Mouse (Mus musculus) thymus, postnatal 14 days (tissue): Measurements from ENCODE around the gene Gm11562.
"Not testable (repeated sequence)": the region's sequence is repeated elsewhere in the genome, so short reads cannot be mapped to it uniquely, and the experiment has no call there.

Experiments
- DNase-seq: peaks from one replicate; pipeline ENCODE4 v3.0.0; 2021

The Gm11562 gene

DNA sequence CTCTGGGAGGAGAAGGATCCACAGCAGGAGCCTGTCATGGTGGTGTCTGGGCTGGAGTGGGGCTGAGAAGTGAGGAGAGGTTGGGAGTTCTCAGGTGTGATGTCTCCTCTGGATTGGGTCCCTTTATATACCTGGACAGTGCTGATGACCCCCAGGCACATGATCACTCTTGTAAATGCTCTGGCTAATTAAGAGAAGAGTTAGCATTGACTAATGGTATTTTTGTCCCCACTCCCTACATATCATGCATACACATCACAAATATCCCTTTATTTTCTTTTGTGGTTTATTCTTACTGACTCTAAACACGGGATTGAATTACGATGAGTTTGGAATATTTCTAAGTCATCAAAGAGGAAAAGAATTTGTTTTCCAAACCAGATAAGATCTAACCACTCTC, at the start of gene Gm11562:
Gm11562 (minus strand) TSS at position 101 of the 400 bp plus-strand sequence.
- no peak for DNase-seq

DNA sequence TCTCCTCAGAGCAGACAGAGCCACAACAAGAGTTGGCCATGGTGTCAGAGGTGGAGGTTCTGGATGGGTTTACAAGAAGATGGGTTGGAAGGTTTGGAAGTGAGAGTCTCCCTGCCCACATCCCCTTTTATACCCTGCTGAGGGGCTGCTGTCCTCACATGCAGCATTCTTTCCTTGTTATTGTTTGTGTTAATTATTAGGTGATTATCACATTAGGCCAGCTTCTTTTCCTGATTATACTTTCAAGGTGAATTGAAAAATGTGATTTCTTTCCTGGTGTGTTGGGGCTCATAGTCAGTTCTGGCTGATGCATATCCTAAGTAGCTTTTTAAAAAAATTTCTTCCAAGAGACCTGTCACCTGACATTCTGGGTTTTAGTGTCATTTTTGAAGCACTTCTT, 45.6 kb upstream of the Gm11562 start, which contains the start of gene Krtap4-6:
Krtap4-6 (minus strand) TSS at position 101 of the 400 bp plus-strand sequence.
- DNase-seq = no peak

DNA sequence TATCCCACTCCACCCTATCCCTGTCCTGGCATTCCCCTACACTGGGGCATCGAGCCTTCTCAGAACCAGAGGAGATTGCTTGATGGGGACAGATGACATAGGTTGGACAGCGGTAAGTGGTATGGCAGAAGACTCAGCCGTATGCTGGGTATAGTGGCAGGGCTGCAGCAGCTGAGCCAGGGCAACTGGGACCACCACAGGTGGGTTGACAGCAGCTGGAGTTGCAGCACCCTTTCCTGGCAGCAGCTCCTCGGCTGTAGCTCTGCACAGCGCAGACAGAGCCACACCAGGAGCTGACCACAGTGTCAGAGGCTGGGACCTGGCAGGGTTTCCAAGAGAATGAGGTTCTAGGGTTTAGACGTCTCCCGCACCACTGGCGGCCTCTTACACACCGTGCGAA, 42.6 kb upstream of the Gm11562 start:
- no peak for DNase-seq

DNA sequence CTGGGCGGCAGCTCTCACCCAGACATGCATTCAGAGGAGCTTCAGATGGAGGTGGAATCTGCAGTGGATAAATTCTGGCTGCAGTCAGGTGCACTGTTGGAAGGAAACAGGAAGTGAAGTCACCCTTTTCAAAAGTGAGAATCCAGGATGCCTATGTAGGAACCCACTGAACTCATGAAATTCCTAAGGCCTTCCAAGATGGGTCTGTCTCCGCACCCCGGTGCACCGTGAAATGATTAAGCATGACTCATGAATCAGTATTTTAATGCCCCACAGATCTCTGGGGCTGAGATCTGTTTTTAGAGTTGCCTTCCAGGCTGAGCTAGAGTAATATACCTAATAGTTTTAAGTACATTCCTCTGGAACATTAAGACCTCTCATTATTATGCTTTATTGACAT, 39.0 kb upstream of the Gm11562 start:
- no peak for DNase-seq

DNA sequence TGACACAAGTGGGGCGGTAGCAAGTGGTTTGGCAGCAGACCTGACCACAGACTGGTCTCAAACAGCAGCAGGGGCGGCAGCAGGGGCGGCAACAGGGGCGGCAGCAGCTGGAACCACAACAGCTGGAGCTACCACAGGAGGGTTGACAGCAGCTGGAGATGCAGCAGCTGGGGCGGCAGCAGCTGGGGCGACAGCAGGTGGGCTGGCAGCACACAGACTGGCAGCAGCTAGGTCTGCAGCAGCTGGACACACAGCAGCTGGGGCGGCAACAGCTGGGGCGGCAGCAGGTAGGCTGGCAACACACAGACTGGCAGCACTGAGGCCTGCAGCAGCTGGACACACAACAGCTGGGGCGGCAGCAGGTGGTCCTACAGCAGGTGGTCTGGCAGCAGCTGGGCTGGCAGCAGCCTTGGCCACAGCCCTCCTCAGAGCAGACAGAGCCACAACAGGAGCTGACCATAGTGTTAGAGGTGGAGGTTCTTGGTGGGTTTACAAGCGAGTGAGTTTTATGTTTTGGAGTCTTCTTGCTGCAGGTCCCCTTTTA, 38.3 kb upstream of the Gm11562 start, which contains the start of gene Gm11563:
Gm11563 (minus strand) TSS at position 494 of the 544 bp plus-strand sequence.
- DNase-seq = not testable (repeated sequence)

DNA sequence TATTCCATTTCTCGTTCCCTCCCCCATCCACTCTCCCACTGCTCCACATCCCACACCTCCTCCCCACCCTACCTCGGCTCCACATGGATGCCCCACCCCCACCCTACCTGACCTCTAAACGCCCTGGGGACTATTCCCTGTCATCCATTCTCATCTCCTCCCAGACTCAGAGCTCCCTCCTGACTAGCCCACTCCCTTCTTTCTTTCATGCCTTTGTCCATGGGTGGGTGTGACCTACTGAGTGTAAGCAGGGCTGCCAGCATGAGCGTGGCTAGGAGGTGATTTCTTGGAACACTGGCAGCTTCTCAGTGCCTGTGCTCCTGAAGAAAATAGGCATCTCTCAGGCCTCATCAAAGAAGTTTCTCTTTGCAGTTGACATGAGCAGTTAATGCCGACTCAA, 36.8 kb upstream of the Gm11562 start:
- no peak for DNase-seq

DNA sequence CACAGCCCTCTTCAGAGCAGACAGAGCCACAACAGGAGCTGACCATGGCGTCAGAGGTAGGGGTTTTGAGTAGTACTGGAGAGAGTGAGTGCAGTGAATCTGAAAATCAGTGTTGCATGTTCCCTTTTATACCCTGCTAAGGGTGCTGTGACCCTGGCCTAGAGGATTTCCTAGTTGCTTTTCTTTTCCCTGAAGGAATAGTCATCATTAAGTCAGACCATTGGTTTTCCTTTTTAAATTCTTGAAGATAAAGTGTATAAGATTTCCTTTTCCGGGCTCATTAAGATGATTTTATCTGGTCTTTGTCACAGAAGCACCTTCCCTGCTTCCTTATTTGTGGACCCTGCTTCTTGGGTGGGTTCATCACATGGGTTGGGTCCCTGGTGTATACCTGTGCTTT, 29.9 kb upstream of the Gm11562 start, which contains the start of gene Gm11555:
Gm11555 (minus strand) TSS at position 101 of the 400 bp plus-strand sequence.
- no peak for DNase-seq

DNA sequence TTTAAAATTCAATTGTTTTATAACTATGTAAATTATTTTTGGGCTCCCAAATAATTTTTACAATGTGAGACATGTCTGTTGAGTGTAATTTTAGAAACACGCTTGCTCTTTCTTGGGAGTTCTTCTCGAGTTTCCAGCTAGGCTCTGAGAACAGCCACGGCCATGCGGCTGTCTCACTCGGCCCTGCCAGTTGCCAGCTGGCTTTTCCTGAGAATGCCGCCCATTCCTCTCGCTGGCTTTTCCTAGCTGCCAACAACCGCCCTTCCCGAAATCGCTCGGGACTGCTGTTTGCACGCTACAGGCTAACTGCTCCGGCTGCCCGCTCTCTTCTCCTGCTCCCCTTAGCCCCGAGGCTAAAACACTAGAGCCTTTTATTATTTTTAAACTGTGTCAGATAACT, 26.2 kb upstream of the Gm11562 start:
- no peak for DNase-seq

DNA sequence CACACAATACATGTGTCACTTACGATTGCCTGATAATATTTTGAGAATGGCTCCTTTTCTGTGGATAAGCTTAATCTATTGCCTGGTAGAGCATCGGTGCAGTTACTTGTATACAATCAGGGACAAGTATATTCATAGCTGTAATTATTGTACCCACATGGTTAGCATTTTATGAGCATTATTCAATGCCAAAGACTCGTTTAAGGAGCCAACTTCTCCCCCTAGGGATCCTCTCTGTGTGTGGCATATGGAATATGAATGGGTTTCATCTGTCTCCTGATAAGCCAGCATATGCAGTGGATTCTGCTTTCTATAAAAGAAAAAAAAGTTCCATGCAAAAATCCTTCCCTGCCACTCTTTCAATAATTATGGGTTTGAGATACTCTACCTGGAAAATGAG, 24.1 kb upstream of the Gm11562 start:
- DNase-seq = no peak

DNA sequence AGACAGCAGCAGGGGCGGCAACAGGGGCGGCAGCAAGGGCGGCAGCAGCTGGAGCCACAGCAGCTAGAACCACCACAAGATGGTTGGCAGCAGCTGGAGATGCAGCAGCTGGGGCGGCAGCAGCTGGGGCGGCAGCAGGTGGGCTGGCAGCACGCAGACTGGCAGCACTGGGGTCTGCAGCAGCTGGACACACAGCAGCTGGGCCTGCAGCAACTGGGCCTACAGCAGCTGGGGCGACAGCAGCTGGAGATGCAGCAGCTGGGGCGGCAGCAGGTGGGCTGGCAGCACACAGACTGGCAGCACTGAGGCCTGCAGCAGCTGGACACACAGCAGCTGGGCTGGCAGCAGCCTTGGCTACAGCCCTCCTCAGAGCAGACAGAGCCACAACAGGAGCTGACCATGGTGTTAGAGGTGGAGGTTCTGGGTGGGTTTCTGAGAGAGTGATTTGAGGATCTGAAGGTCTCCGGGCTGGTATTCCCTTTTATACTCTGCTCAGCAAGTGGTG, 23.5 kb upstream of the Gm11562 start, which contains the start of gene Krtap4-7:
Krtap4-7 (minus strand) TSS at position 455 of the 505 bp plus-strand sequence.
- not testable (repeated sequence) for DNase-seq

DNA sequence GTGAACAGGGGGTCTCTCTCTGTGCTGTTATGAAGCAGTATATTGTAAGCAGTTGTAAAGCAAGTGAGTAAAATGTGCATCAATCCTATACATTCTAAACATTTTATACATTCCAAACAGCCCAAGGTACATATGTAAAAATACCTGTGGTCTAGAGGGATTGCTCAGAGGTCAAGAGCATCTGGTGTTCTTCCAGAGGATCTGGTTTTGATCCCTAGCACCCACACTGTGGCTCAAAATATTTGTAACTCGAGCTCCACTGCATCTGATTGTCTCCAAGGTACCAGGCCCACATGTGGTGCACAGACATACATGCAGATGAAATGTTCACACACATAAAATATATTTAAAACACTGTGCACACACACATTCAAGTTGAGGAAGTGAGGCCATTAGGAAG, 20.7 kb upstream of the Gm11562 start:
- DNase-seq = no peak

DNA sequence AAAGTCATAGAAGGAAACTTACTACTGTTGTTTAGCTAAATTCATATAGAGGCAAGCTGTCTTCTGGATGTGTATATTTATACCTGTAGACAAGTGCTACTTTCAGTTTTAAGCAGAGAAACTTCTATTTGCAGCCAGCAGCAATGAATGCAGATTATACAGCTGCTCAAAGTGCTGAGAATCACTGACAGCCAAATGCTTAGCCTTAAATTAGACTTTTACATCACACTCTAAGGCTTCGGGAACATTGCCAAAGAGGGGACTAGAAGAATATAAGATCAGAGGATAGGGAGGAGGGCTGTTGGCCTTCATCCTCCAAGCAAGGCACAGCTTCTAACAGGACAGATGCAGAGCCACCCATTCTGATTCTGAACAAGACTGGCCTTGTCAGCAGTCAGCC, 16.9 kb upstream of the Gm11562 start:
- DNase-seq = no peak

DNA sequence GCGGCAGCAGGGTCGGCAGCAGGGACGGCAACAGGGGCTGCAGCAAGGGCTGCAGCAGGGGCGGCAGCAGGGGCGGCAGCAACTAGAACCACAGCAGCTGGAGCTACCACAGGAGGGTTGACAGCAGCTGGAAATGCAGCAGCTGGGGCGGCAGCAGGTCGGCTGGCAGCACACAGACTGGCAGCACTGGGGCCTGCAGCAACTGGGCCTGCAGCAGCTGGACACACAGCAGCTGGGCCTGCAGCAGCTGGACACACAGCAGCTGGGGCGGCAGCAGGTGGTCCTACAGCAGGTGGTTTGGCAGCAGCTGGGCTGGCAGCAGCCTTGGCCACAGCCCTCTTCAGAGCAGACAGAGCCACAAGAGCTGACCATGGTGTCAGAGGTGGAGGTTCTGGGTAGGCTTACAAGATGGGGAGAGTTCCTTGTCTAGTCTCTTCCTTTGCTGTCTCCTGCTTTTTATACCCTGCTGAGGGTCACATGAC, 14.5 kb upstream of the Gm11562 start, which contains the start of gene Krtap4-2:
Krtap4-2 (minus strand) TSS at position 432 of the 482 bp plus-strand sequence.
- no peak for DNase-seq

DNA sequence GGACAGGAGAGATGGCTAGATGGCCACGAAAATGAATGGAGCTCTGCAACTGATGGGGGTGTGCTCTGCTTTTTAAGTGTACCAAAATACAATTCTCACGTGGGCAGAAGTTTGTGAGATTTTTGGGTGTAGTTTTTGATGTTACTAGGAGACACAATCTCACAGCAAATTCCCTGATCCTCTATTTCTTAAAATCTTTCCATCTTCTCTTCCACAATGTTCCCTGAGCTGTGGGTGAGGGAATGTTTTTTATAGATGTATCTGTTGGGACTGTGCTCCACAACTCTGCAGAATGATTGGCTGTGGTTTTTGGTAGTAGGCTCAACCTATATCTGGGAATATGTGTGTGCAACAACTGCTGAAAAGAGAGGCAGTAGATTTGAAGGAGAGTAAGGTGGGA, 13.1 kb upstream of the Gm11562 start:
- DNase-seq = no peak

DNA sequence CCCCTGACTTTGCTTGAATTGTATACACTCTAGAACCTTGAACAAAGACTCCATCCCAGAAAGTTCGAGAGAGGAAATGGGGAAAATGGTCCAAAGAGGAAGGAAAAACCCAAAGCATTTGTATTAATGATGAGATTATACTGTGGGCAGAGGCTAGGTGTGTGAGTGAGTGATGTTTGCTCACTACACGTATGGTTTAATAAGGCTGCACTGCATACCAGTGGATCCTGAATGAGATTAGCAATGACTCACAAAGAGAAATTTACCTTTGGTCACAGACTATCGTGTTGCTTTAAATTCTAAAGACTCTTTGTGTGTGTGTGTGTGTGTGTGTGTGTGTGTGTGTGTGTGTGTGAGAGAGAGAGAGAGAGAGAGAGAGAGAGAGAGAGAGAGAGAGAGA, 10.7 kb upstream of the Gm11562 start:
- no peak for DNase-seq

DNA sequence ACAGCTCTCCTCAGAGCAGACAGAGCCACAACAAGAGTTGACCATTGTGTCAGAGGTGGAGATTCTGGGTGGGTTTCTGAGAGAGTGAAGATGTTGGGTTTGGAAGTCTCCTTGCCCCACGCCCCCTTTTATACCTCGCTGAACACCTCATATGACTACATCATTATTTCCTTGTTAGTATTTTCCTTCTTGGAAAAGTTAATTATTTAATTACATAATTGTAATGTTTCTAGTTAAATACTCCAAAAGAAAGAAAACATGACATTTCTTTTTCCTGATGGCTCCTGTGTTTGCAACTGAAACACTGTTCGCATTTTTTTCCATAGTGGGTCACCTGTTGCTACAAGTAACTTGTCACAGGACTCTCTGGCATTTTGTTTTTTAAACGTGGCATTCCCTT, 7.9 kb upstream of the Gm11562 start, which contains the start of gene Krtap4-1:
Krtap4-1 (minus strand) TSS at position 101 of the 400 bp plus-strand sequence.
- no peak for DNase-seq

DNA sequence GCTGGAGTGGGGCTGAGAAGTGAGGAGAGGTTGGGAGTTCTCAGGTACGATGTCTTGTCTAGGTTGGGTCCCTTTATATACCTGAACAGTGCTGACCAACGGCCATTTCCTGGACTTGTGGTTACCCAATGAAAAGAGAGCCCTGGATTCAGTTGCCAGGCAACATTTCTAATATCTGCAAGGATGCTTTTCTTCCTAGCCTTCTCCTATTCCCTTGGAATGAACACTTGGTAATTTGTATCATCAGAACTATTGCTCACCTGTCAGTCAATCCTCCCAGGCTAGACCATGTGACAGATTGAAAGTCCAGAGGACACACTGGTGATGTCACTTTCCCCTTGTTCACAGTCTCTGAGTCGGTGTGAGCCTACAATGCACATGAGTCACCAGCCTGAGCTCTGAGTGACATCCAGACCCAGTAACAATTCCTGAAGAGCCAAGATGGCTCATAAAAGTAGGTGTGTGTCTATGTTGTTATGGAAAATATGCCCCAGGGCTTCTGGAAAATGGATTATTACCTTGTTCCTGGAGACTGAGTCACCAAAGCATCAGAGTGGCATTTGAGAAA, 5.4 kb downstream of the Gm11562 start, which contains the start of gene Krtap2-4:
Krtap2-4 (minus strand) TSS at position 51 of the 568 bp plus-strand sequence.
- no peak for DNase-seq

DNA sequence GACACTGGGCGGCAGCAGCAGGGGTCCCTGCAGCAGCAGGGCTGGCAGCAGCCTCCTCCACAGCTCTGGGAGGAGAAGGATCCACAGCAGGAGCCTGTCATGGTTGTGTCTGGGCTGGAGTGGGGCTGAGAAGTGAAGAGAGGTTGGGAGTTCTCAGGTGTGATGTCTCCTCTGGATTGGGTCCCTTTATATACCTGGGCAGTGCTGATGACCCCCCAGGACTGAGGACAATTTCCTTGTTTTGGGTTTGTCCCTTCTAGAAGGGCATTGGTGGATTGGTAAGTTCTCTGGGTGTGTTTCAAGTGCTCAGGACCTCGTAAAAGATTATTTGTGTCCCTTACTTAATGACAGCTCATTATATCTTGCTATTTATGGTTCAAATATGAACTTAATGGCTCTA, 10.1 kb downstream of the Gm11562 start, which contains the start of gene Gm11937:
Gm11937 (minus strand) TSS at position 101 of the 400 bp plus-strand sequence.
- DNase-seq = not testable (repeated sequence)

DNA sequence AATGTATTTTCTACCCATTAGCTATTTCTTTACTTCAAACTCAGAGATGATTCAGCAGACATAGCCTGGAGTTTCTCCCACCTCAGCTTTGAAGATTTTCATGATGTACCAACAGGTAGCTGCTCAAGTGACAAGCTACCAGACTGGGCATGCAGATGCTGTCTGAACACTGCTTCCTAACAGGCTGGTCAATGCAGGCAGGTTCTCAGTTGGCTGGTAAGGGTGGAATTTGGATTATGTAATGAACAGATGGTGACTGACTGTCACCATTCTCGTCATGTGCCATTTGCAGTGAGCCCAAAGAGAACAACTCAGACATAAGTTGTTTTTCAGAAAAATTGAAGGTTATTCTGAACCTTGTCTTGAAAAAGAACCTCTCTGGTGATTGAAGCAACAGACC, 11.1 kb downstream of the Gm11562 start:
- no peak for DNase-seq

DNA sequence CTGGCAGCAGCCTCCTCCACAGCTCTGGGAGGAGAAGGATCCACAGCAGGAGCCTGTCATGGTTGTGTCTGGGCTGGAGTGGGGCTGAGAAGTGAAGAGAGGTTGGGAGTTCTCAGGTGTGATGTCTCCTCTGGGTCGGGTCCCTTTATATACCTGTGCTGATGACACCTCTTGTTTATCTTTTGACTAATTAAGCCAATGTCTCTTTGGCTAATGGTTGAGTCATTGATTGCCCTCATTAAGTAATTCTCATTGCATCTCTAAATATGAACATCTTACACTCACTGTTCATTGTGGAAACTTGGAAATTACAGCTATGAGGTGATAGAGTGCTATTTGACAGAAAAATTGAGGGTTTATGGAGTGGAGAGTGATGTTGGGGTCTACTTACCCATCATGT, 17.0 kb downstream of the Gm11562 start, which contains the start of gene Gm11938:
Gm11938 (minus strand) TSS at position 101 of the 400 bp plus-strand sequence.
- DNase-seq = not testable (repeated sequence)

DNA sequence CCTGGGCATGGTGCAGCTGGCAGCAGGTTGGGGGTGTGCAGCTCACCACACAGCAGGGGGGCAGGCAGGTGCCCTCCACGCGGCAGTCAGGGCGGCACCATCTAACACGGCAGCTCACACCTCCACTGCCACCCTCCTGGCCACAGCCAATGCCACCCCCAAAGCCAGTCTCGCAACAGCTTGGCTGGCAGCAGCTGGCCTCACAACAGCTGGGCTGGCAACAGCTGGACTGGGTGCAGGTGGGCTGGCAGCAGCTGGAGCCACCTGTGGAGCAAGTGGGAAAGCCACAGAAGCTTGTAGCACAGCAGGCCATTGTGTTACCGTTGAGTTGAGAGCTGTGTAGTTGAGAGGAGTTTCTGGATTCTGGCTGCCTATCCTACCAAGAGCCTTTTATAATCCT, 22.5 kb downstream of the Gm11562 start, which contains the start of gene Krtap9-3:
Krtap9-3 (minus strand) TSS at position 364 of the 400 bp plus-strand sequence.
- DNase-seq = not testable (repeated sequence)

DNA sequence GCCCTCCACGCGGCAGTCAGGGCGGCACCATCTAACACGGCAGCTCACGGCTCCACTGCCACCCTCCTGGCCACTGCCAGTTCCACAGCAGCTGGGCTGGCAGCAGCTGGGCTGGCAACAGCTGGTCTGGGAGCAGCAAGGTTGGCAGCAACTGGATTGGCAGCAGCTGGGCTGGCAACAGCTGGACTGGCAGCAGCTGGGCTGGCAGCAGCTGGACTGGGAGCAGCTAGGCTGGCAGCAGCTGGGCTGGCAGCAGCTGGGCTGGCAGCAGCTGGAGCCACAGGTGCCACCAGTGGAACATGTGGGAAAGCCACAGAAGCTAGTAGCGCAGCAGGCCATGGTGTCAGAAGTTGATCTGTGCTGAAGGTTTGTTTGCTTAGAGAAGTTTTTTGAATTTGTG, 29.3 kb downstream of the Gm11562 start, which contains the start of gene Krtap1-3:
Krtap1-3 (minus strand) TSS at position 359 of the 400 bp plus-strand sequence.
- DNase-seq = no peak

DNA sequence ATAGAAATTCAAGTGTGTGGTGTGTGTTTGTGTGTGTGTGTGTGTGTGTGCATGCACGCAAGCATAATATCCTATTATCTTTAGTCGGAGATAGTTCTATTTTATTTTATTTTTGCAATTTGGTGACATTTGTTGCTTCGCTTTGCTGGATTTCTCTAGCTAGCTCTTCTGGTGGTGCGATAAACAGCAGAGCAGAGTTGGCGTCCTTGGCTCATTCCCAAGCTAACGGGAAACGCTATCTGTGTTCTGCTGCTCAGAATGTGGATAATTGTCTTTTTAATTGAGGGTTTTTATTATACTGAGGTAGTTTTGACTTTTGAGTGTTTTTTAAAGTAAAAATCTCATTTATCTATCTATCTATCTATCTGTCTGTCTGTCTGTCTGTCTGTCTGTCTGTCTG, 35.1 kb downstream of the Gm11562 start:
- no peak for DNase-seq
